Mouse (Mus musculus) subcutaneous adipose tissue, adult 2 months (tissue): ENCODE data around the gene Slx4ip. TPM values are rescaled to one million over a fixed set of nuclear protein-coding genes. Genes with fewer than 3 reads are reported as not detected.

Source experiments
- polyA plus RNA-seq: library from polyadenylated mRNA; depleted of rRNA; stranded (reverse); fragments of >200 nt; gene quantifications from 2 replicates; pipeline ENCODE4 v1.2.3, GENCODE M21; 2012; ENCODE audit warnings: low replicate concordance; rRNA removed

Gene Slx4ip
- 1.2 and 1.3 TPM in 2 replicates for polyA plus RNA-seq

DNA sequence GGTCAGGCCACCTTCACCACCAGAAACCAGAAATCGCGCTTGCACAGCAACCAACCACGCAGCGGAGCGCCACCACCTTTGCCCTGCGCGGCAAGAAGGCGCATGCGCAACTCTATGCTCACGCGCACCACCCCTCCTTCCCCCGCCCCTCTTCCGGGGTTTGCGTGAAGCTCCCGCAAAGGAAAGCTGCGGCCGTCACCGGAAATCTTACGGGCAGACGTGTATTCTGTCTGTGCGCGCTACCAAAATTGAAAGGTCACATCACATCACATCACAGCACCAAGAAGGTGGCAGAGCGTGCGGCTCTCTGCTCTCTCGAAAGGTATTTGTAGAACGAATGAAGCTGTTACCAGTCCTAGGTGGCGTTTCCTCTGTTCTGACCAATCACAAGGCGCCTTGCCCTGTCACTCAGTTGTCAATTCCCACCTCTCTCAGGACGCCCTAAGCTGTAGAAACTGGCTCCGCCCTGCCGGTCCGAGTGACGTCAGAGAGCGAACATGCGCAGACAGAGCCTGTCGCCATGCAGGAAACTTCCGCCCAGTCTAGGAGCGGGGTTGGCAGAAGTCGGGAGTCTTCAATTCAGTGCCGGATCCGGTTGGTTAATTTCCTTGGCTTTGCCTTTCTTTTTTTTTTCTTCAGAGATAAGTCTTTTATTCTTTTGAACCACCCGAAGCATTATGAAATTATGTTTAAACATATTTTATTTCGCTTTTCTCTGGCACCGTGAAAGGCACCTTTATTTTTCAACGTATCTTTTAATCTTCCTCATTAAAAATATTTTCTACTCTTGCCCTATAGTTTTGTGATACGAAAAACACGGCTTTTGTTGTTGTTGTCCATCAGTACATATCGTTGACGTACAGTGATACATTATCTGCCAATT lies at the start of gene Slx4ip, which contains the start of the genes AL731706.1 and Mkks:
Gene Slx4ip (plus strand): TSS at position 151 of the 883 bp plus-strand sequence.
Gene AL731706.1 (minus strand): TSS at position 322 of the 883 bp plus-strand sequence.
Gene Mkks (minus strand): TSS at position 322 of the 883 bp plus-strand sequence.

DNA sequence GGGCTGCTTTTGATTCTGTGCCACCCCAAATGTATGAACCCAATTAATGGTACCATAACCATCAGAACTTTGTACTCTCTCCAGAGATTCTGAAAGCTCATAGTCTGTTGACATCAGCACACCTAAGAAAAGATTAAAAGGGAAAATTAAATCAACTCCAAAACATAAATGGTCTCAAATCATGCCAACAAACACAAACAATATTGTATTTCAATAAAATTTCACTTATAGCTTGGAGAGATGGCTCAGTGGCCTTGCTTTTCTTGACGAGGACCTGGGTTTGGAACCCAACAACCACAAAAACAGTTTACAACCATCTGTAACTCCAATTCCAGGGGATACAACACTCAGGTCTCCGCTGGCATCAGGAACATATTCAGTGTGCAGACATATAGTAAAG lies 5.4 kb upstream of the Slx4ip start, which contains the start of gene AL731706.2:
Gene AL731706.2 (minus strand): TSS at position 101 of the 400 bp plus-strand sequence.

DNA sequence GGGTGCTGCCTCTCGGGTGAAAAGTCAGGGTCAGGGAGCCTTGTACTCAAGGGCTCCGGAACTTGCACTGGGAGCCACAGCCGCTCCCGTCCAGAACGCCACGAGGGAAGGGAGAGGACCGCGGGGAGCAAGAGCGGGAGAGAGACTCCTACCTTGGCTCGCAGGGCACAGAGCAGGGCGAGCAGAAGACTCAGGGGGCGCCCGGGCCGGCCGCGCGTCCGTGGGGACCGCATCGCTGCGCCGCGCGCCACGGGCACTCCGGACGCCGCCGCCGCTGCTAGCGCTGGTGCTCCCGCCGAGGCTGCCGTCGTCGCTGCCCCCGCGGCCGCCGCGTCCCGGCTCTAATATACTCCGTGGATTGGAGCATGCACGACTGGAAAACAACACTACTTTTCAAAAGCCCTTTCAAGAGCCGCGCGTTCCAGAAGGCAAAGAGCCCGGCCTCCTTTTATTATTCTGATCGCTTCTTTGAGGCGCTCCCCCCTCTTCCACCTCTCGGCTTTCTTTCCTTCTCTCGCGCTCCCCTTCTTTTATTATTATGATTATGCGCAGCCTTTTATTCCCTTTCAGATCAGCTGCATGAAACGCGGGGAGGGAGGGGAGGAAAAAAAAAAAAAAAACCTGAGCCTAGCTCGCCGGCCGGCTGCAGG lies 225.1 kb downstream of the Slx4ip start, which contains the start of gene Jag1:
Gene Jag1 (minus strand): TSS at position 620 of the 650 bp plus-strand sequence.

Other genes starting within 250 kb of the Slx4ip start
- 0.11 TPM in 1 of 2 replicates, not detected in the other for gene Snap25, start 177.8 kb upstream of the Slx4ip start, polyA plus RNA-seq
- not detected in 2 replicates for gene AL731706.2, start 5.5 kb upstream of the Slx4ip start, polyA plus RNA-seq
- 6.7 and 13.4 TPM in 2 replicates for gene AL731706.1, start 171 bp downstream of the Slx4ip start, polyA plus RNA-seq
- 8.1 and 9.1 TPM in 2 replicates for gene Mkks, start 171 bp downstream of the Slx4ip start, polyA plus RNA-seq
- gene Jag1, start 225.4 kb downstream of the Slx4ip start, polyA plus RNA-seq, result 13.8 and 16.2 TPM in 2 replicates